Mouse (Mus musculus) E14TG2a.4 (cell line): ENCODE results near the gene Lrrc31.

Experiments used
- CTCF ChIP-seq: conservative IDR thresholded peaks from 2 replicates; pipeline ENCODE4 v1.5.1; 2014; ENCODE audit warnings: low read length
- NANOG ChIP-seq: IDR thresholded peaks from 2 replicates; pipeline ENCODE4 v1.6.1; 2014; ENCODE audit warnings: borderline replicate concordance, low read length, mixed read lengths
- POU5F1 ChIP-seq: IDR thresholded peaks from 2 replicates; pipeline ENCODE4 v1.6.1; 2014; ENCODE audit warnings: low read length, borderline replicate concordance

DNA sequence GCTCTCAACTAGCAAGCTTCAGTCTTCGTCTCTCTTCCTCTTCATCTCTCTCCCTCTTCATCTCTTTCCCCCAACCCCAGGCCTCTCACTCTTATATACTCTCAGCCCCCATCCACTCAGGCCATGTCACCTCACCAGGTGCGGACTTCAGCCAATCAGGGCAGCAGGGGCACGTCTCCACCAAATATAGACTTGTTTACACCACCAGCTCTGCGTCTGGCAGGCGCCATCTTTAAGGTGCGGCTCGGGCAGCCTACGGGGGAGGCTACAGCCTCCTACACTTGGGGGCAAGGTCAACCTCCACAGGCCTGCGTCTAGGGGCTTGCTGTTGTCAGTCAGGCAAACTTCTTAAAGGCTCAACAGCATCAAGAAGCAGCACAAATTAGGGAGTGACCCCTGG, 41.2 kb downstream of the Lrrc31 start:
- TF ChIP-seq CTCF (no peak), NANOG (no peak), POU5F1 (no peak)
